Mouse (Mus musculus): ENCODE data around the gene Hectd2.

The Hectd2 gene

GRCm38 (mm10) chr19:36564396-36564795 is 10.0 kb downstream of the Hectd2 start:
- DNase-seq = no peak

- DNase-seq = no peak
These were observed 19.5 kb downstream of the Hectd2 start for GRCm38 (mm10) chr19:36573986-36574385.

GRCm38 (mm10) chr19:36575159-36575558 is 20.7 kb downstream of the Hectd2 start:
- DNase-seq = no peak

- no peak for DNase-seq
These were observed 26.4 kb downstream of the Hectd2 start for GRCm38 (mm10) chr19:36580874-36581273.

GRCm38 (mm10) chr19:36582116-36582515 is 27.7 kb downstream of the Hectd2 start:
- no peak for DNase-seq

- no peak for DNase-seq
These were observed 31.1 kb downstream of the Hectd2 start for GRCm38 (mm10) chr19:36585505-36585904.

GRCm38 (mm10) chr19:36594409-36594808 is 40.0 kb downstream of the Hectd2 start:
- no peak for DNase-seq

GRCm38 (mm10) chr19:36601869-36602268 is 47.4 kb downstream of the Hectd2 start:
- DNase-seq = peak; percentile 10

GRCm38 (mm10) chr19:36602535-36603312 is 48.3 kb downstream of the Hectd2 start:
- DNase-seq = peak; percentile 50

- peak; percentile 39 for DNase-seq
These were observed 51.8 kb downstream of the Hectd2 start for GRCm38 (mm10) chr19:36606270-36606669.

GRCm38 (mm10) chr19:36609229-36609628 is 54.8 kb downstream of the Hectd2 start:
- no peak for DNase-seq

- no peak for DNase-seq
These were observed 55.9 kb downstream of the Hectd2 start for GRCm38 (mm10) chr19:36610309-36610708.

- DNase-seq = no peak
These were observed 71.5 kb downstream of the Hectd2 start for GRCm38 (mm10) chr19:36625906-36626305.

GRCm38 (mm10) chr19:36626881-36627280 is 72.4 kb downstream of the Hectd2 start:
- DNase-seq = no peak

GRCm38 (mm10) chr19:36629394-36629910 is 75.0 kb downstream of the Hectd2 start:
- DNase-seq = no peak

- DNase-seq = no peak
These were observed 75.9 kb downstream of the Hectd2 start for GRCm38 (mm10) chr19:36630361-36630760.

- DNase-seq = no peak
These were observed 80.3 kb downstream of the Hectd2 start for GRCm38 (mm10) chr19:36634771-36635170.

- no peak for DNase-seq
These were observed 82.8 kb downstream of the Hectd2 start for GRCm38 (mm10) chr19:36637223-36637622.

GRCm38 (mm10) chr19:36637948-36638587 is 83.6 kb downstream of the Hectd2 start:
- peak; percentile 10 for DNase-seq

- no peak for DNase-seq
These were observed 84.6 kb downstream of the Hectd2 start for GRCm38 (mm10) chr19:36639072-36639471.

GRCm38 (mm10) chr19:36641128-36641527 is 86.7 kb downstream of the Hectd2 start:
- DNase-seq = no peak

- no peak for DNase-seq
These were observed 91.0 kb downstream of the Hectd2 start for GRCm38 (mm10) chr19:36645308-36645889.

GRCm38 (mm10) chr19:36646132-36646828 is 91.8 kb downstream of the Hectd2 start:
- DNase-seq = no peak

Data from embryo, embryonic 11 days (tissue).